Mouse (Mus musculus) sigmoid colon, adult 10 weeks (tissue): ENCODE results near the gene Mtif3. TPM values are rescaled to one million over a fixed set of nuclear protein-coding genes. Genes with fewer than 3 reads are reported as not detected.

Source experiments
- polyA plus RNA-seq: library from polyadenylated mRNA; stranded (reverse); fragments of 350-450 nt; fragmentation: Illumina TruSeq; extraction: RNeasy Lipid Tissue Mini Kit (QIAGEN cat#74804); gene quantifications from one replicate; pipeline ENCODE4 v1.2.3, GENCODE M21; 2014; ENCODE audit warnings: low read depth, low replicate concordance

Gene Mtif3
- polyA plus RNA-seq = 34.4 TPM

GRCm38 (mm10) chr5:146963118-146963936, at the start of gene Mtif3:
Gene Mtif3, minus strand, starts transcription at chr5:146963800.

GRCm38 (mm10) chr5:146948508-146949088, 15.0 kb downstream of the Mtif3 start, which contains the start of gene Gtf3a:
Gene Gtf3a, plus strand, starts transcription at chr5:146948657.

Other genes starting within 250 kb of the Mtif3 start
- 111 TPM for gene Usp12, start 168.8 kb downstream of the Mtif3 start, polyA plus RNA-seq
- gene Rpl21, start 130.9 kb downstream of the Mtif3 start, polyA plus RNA-seq = 364 TPM
- 0.41 TPM for gene Rasl11a, start 118.7 kb downstream of the Mtif3 start, polyA plus RNA-seq
- 23.6 TPM for gene Gtf3a, start 15.1 kb downstream of the Mtif3 start, polyA plus RNA-seq
- gene Lnx2, start 112.8 kb upstream of the Mtif3 start, polyA plus RNA-seq = 25.4 TPM
- gene Polr1d, start 113.2 kb upstream of the Mtif3 start, polyA plus RNA-seq = 185 TPM
- gene Gsx1, start 224.9 kb upstream of the Mtif3 start, polyA plus RNA-seq = not detected